18 mouse cellular contexts compared by ENCODE assay signal in genomic region chr6:147029591-147029990, GRCm38 (mm10). TPM values are rescaled to one million over a fixed set of nuclear protein-coding genes. Genes with fewer than 3 reads are reported as not detected.
DNase-seq lines count a peak whose midpoint lies in the region; ATAC-seq and TF ChIP-seq lines count a peak whose summit lies in the region.
"Had no signal": no experiment of that assay in that cellular context is flagged by ENCODE, and none has a peak within 500 bp of the region (broad histone marks: within the 10 kb centered on the region; RNA-seq: fewer than 3 reads in every experiment).

No protein-coding gene starts in this region.

- TF ChIP-seq CTCF in liver, postnatal 0 days (IDR thresholded peaks at IDR 0.05; ENCODE audit: low read depth): no peak

- no peak overlapping the region for H3K27ac ChIP-seq in liver, postnatal 0 days (ENCODE audit: low read depth)
- no peak overlapping the region for H3K27ac ChIP-seq in forebrain, embryonic 15.5 days (replicated peaks)
- H3K27ac ChIP-seq: embryonic facial prominence, embryonic 12.5 days; hindbrain, postnatal 0 days; macrophage; midbrain, embryonic 12.5 days had no signal

- peaks cover 25% of the 10 kb centered on the region for H3K36me3 ChIP-seq in liver, postnatal 0 days (replicated peaks; ENCODE audit: insufficient read depth, low read length)
- no peaks in the 10 kb centered on the region for H3K36me3 ChIP-seq in forebrain, embryonic 15.5 days
- H3K36me3 ChIP-seq: midbrain, embryonic 12.5 days had no signal

- DNase-seq in frontal cortex, postnatal 36 days (ENCODE audit: low spot score in 2 of 2): no peak
- DNase-seq in liver, postnatal 0 days: peak; percentile 0
- no peak for DNase-seq in liver
- DNase-seq in cerebellum, postnatal 10 days: peak; percentile 45 to 50
- DNase-seq in heart, postnatal 4 days: peak; percentile 19
- no peak for DNase-seq in layer of hippocampus, adult 11-12 months (ENCODE audit: low spot score)
- DNase-seq: gastrocnemius, postnatal 36 days; kidney, adult 8-10 months; kidney, postnatal 4 days; lung, adult 2 months had no signal

- WGBS in liver, postnatal 0 days (ENCODE audit: insufficient replicate concordance): 85% methylated on average over 9 of the region's 9 CpGs
- WGBS in forebrain, embryonic 15.5 days: 87% methylated on average over 9 of the region's 9 CpGs

- no peak overlapping the region for H3K4me3 ChIP-seq in liver, postnatal 0 days (ENCODE audit: low read depth, low read length)
- H3K4me3 ChIP-seq in forebrain, embryonic 15.5 days: no peak overlapping the region
- H3K4me3 ChIP-seq: embryonic facial prominence, embryonic 12.5 days; midbrain, embryonic 12.5 days had no signal

- ATAC-seq in frontal cortex, adult (ENCODE audit: low TSS enrichment): peak; percentile 47
- no peak for ATAC-seq in liver, postnatal 0 days
- no peak for ATAC-seq in forebrain, embryonic 15.5 days (replicated peaks)
- ATAC-seq: hindbrain, postnatal 0 days had no signal

- no peaks in the 10 kb centered on the region for H3K9me3 ChIP-seq in liver, postnatal 0 days (ENCODE audit: low read length)
- H3K9me3 ChIP-seq in forebrain, embryonic 15.5 days: no peaks in the 10 kb centered on the region
- H3K9me3 ChIP-seq: embryonic facial prominence, embryonic 12.5 days; midbrain, embryonic 12.5 days had no signal

- H3K9ac ChIP-seq in liver, postnatal 0 days (replicated peaks): no peak overlapping the region
- H3K9ac ChIP-seq in forebrain, embryonic 15.5 days (replicated peaks): no peak overlapping the region
- H3K9ac ChIP-seq: embryonic facial prominence, embryonic 12.5 days; midbrain, embryonic 12.5 days had no signal

- H3K27me3 ChIP-seq in liver, postnatal 0 days (ENCODE audit: insufficient read depth, low read length): no peaks in the 10 kb centered on the region
- no peaks in the 10 kb centered on the region for H3K27me3 ChIP-seq in forebrain, embryonic 15.5 days
- H3K27me3 ChIP-seq: CH12.LX; embryonic facial prominence, embryonic 12.5 days; midbrain, embryonic 12.5 days had no signal

- no peaks in the 10 kb centered on the region for H3K4me1 ChIP-seq in liver, postnatal 0 days (ENCODE audit: insufficient read depth)
- 0 out of 2 replicates have a peak, but pooled peaks cover 5% of the 10 kb centered on the region for H3K4me1 ChIP-seq in forebrain, embryonic 15.5 days
- H3K4me1 ChIP-seq: embryonic facial prominence, embryonic 12.5 days; midbrain, embryonic 12.5 days had no signal

- TF ChIP-seq EP300 in liver, postnatal 0 days (IDR thresholded peaks at IDR 0.05; ENCODE audit: low read depth): no peak

- no peak overlapping the region for H3K4me2 ChIP-seq in liver, postnatal 0 days (ENCODE audit: low read depth, low read length)
- no peak overlapping the region for H3K4me2 ChIP-seq in forebrain, embryonic 15.5 days (replicated peaks)
- H3K4me2 ChIP-seq: embryonic facial prominence, embryonic 12.5 days; midbrain, embryonic 12.5 days had no signal

RNA-seq across cellular contexts. Expression of gene Rep15, which starts 2.8 kb away (rescaled TPM):
- 0.14 and 0.19 TPM in 2 replicates for polyA plus RNA-seq in liver, postnatal 0 days (2015; fragmentation: Nextera tagmentation; extraction: Ambion mirVana)
- total RNA-seq in heart, postnatal 4 days (2021): 1 to 10 TPM; 1.3 to 1.4 TPM
- 0.66 and 0.75 TPM in 2 replicates for polyA plus RNA-seq in forebrain, embryonic 15.5 days (2015; fragmentation: Nextera tagmentation; extraction: Ambion mirVana)
- total RNA-seq: hematopoietic stem cell, adult 5-6 weeks; hindbrain, postnatal 0 days had no signal

RNA-seq across cellular contexts. Expression of gene Mrps35, which starts 13.0 kb away (rescaled TPM):
- 59.3 and 62.5 TPM in 2 replicates for polyA plus RNA-seq in liver, postnatal 0 days (2015; fragmentation: Nextera tagmentation; extraction: Ambion mirVana)
- 100 to 1,000 TPM; 145 to 147 TPM for total RNA-seq in heart, postnatal 4 days (2021)
- polyA plus RNA-seq in forebrain, embryonic 15.5 days (2015; fragmentation: Nextera tagmentation; extraction: Ambion mirVana): 82.5 and 88.5 TPM in 2 replicates

RNA-seq across cellular contexts. Expression of gene Mansc4, which starts 57.2 kb away (rescaled TPM):
- 0.15 TPM in 1 of 2 replicates, not detected in the other for polyA plus RNA-seq in liver, postnatal 0 days (2015; fragmentation: Nextera tagmentation; extraction: Ambion mirVana)
- not detected for total RNA-seq in heart, postnatal 4 days (2021)
- 0.72 and 1.7 TPM in 2 replicates for polyA plus RNA-seq in forebrain, embryonic 15.5 days (2015; fragmentation: Nextera tagmentation; extraction: Ambion mirVana)
- total RNA-seq: CH12.LX; gastrocnemius, postnatal 36 days; hematopoietic stem cell, adult 5-6 weeks had no signal
- polyA plus RNA-seq: macrophage had no signal

Comparison
In these comparisons a context has a peak if more than half of its experiments do, and no peak if none do; other contexts are left out.
1. DNase-seq: peak in liver, postnatal 0 days (single experiment), cerebellum, postnatal 10 days (2 of 2) and heart, postnatal 4 days (single experiment); none in frontal cortex, postnatal 36 days (0 of 2), liver (single experiment) and layer of hippocampus, adult 11-12 months (single experiment).